Mouse (Mus musculus) limb, embryonic 13.5 days (tissue): Measurements from ENCODE around the gene Olfr763. TPM values are rescaled to one million over a fixed set of nuclear protein-coding genes. Genes with fewer than 3 reads are reported as not detected.
"Not testable (repeated sequence)": the region's sequence is repeated elsewhere in the genome, so short reads cannot be mapped to it uniquely, and the experiment has no call there.

Source experiments
- ATAC-seq: fragments of 200-750 bp; cut with Nextera tagmentation; 2 replicates; pipeline ENCODE4 v1.8.0; 2017; ENCODE audit warnings: low read depth, moderate number of reproducible peaks, moderate TSS enrichment; ENCODE audit not compliant: low FRiP score
- H3K27ac ChIP-seq: fragments of 300-500 bp; sonication (generic); 2 replicates; pipeline ENCODE4 v1.5.1; 2015; ENCODE audit warnings: inconsistent platforms, mild to moderate bottlenecking, moderate library complexity
- H3K27me3 ChIP-seq: fragments of 300-500 bp; sonication (generic); 2 replicates; pipeline ENCODE4 v1.6.1; 2015; ENCODE audit warnings: mild to moderate bottlenecking, inconsistent platforms
- H3K36me3 ChIP-seq: fragments of 300-500 bp; sonication (generic); 2 replicates; pipeline ENCODE4 v1.6.1; 2015; ENCODE audit warnings: inconsistent platforms, mild to moderate bottlenecking, moderate library complexity
- H3K4me1 ChIP-seq: fragments of 300-500 bp; sonication (generic); 2 replicates; pipeline ENCODE4 v1.6.1; 2015; ENCODE audit warnings: inconsistent platforms
- H3K4me2 ChIP-seq: fragments of 300-500 bp; sonication (generic); replicated peaks from 2 replicates; pipeline ENCODE4 v1.6.1; 2015; ENCODE audit warnings: inconsistent platforms, mild to moderate bottlenecking, moderate library complexity
- H3K4me3 ChIP-seq: fragments of 300-500 bp; sonication (generic); 2 replicates; pipeline ENCODE4 v1.5.1; 2015; ENCODE audit warnings: moderate library complexity, mild to moderate bottlenecking, inconsistent platforms
- H3K9ac ChIP-seq: fragments of 300-500 bp; sonication (generic); 2 replicates; pipeline ENCODE4 v1.6.1; 2015; ENCODE audit warnings: mild to moderate bottlenecking, inconsistent platforms
- H3K9me3 ChIP-seq: fragments of 300-500 bp; sonication (generic); 2 replicates; pipeline ENCODE4 v1.6.1; 2016; ENCODE audit warnings: inconsistent platforms
- WGBS: fragments of 180-500 bp; shearing (Covaris S2); methylation state at CpG from one replicate; pipeline ENCODE4 v1.1.7; 2015; 5-methylcytosine and 5-hydroxymethylcytosine counted together
- polyA plus RNA-seq: library from polyadenylated mRNA; unstranded; fragments of >200 nt; fragmentation: Nextera tagmentation; extraction: Ambion mirVana; gene quantifications from 2 replicates; pipeline ENCODE4 v1.2.1, GENCODE M21; 2015

Olfr763 gene
- not detected in 2 replicates for polyA plus RNA-seq

- H3K27ac ChIP-seq, result no peak within 1 kb of the TSS
- no peak within 1 kb of the TSS for H3K4me2 ChIP-seq
- H3K4me3 ChIP-seq, result no peak within 1 kb of the TSS
- no peaks in the 10 kb centered on the region for H3K36me3 ChIP-seq
- H3K27me3 ChIP-seq, result no peaks in the 10 kb centered on the region
- no peak for ATAC-seq
- H3K9me3 ChIP-seq, result peaks cover 8% of the 10 kb centered on the region; the same call in 1 of the 2 replicates
- 64% methylated on average over 2 of the region's 2 CpGs for WGBS
- H3K9ac ChIP-seq, result no peak within 1 kb of the TSS
- H3K4me1 ChIP-seq, result no peaks in the 10 kb centered on the region
Observed at GRCm38 (mm10) chr10:129010288-129010841, at the start of gene Olfr763. TSS of gene Olfr763 (plus strand) at chr10:129010791.

GRCm38 (mm10) chr10:128964961-128965360 lies 45.6 kb upstream of the Olfr763 start:
- no peaks in the 10 kb centered on the region; the same call in 1 of the 2 replicates for H3K4me1 ChIP-seq
- no peak overlapping the region for H3K4me2 ChIP-seq
- WGBS, result 65% methylated on average over 2 of the region's 2 CpGs
- no peaks in the 10 kb centered on the region for H3K36me3 ChIP-seq
- no peaks in the 10 kb centered on the region for H3K27me3 ChIP-seq
- H3K4me3 ChIP-seq, result no peak overlapping the region
- no peaks in the 10 kb centered on the region for H3K9me3 ChIP-seq
- H3K9ac ChIP-seq, result no peak overlapping the region
- H3K27ac ChIP-seq, result no peak overlapping the region
- no peak for ATAC-seq

GRCm38 (mm10) chr10:128965871-128966270 lies 44.7 kb upstream of the Olfr763 start:
- H3K36me3 ChIP-seq, result no peaks in the 10 kb centered on the region
- no peak for ATAC-seq
- no peak overlapping the region for H3K9ac ChIP-seq
- H3K4me2 ChIP-seq, result no peak overlapping the region
- H3K4me1 ChIP-seq, result no peaks in the 10 kb centered on the region; the same call in 1 of the 2 replicates
- H3K27me3 ChIP-seq, result no peaks in the 10 kb centered on the region
- H3K4me3 ChIP-seq, result no peak overlapping the region
- H3K27ac ChIP-seq, result no peak overlapping the region
- H3K9me3 ChIP-seq, result no peaks in the 10 kb centered on the region
- WGBS, result 87% methylated on average over 6 of the region's 6 CpGs

GRCm38 (mm10) chr10:128968341-128968749 lies 42.2 kb upstream of the Olfr763 start:
- no peaks in the 10 kb centered on the region for H3K27me3 ChIP-seq
- 9% methylated on average over 1 of the region's 1 CpGs for WGBS
- H3K4me1 ChIP-seq, result no peaks in the 10 kb centered on the region
- ATAC-seq, result no peak
- H3K4me2 ChIP-seq, result no peak overlapping the region
- H3K9me3 ChIP-seq, result no peaks in the 10 kb centered on the region
- H3K4me3 ChIP-seq, result no peak overlapping the region
- H3K27ac ChIP-seq, result no peak overlapping the region
- no peaks in the 10 kb centered on the region for H3K36me3 ChIP-seq
- H3K9ac ChIP-seq, result no peak overlapping the region

- ATAC-seq, result no peak
- WGBS, result 57% methylated on average over 1 of the region's 1 CpGs
Observed at GRCm38 (mm10) chr10:128970740-128971250, 39.8 kb upstream of the Olfr763 start.

GRCm38 (mm10) chr10:128972841-128973240 lies 37.8 kb upstream of the Olfr763 start:
- no peak overlapping the region for H3K9ac ChIP-seq
- H3K27ac ChIP-seq, result no peak overlapping the region
- H3K4me2 ChIP-seq, result no peak overlapping the region
- no peak for ATAC-seq
- WGBS, result 75% methylated on average over 4 of the region's 4 CpGs
- no peaks in the 10 kb centered on the region for H3K36me3 ChIP-seq
- H3K27me3 ChIP-seq, result no peaks in the 10 kb centered on the region
- peaks cover 4% of the 10 kb centered on the region for H3K4me1 ChIP-seq
- H3K4me3 ChIP-seq, result no peak overlapping the region
- H3K9me3 ChIP-seq, result no peaks in the 10 kb centered on the region

More at GRCm38 (mm10) chr10:128970740-128971250, 39.8 kb upstream of the Olfr763 start:
- H3K9me3 ChIP-seq, result no peaks in the 10 kb centered on the region
- H3K4me2 ChIP-seq, result no peak overlapping the region
- H3K4me1 ChIP-seq, result no peaks in the 10 kb centered on the region
- H3K4me3 ChIP-seq, result no peak overlapping the region
- H3K36me3 ChIP-seq, result no peaks in the 10 kb centered on the region
- H3K27me3 ChIP-seq, result no peaks in the 10 kb centered on the region
- no peak overlapping the region for H3K9ac ChIP-seq
- H3K27ac ChIP-seq, result no peak overlapping the region

- no peaks in the 10 kb centered on the region for H3K9me3 ChIP-seq
- no peak overlapping the region for H3K4me2 ChIP-seq
- no peaks in the 10 kb centered on the region for H3K27me3 ChIP-seq
- H3K36me3 ChIP-seq, result no peaks in the 10 kb centered on the region
- H3K9ac ChIP-seq, result no peak overlapping the region
- H3K27ac ChIP-seq, result no peak overlapping the region
- 62% methylated on average over 3 of the region's 3 CpGs for WGBS
- ATAC-seq, result no peak
- peaks cover 10% of the 10 kb centered on the region for H3K4me1 ChIP-seq
- no peak overlapping the region for H3K4me3 ChIP-seq
Observed at GRCm38 (mm10) chr10:128976395-128976794, 34.2 kb upstream of the Olfr763 start.

GRCm38 (mm10) chr10:128977522-128978114 lies 33.0 kb upstream of the Olfr763 start:
- no peaks in the 10 kb centered on the region for H3K27me3 ChIP-seq
- no peak overlapping the region for H3K9ac ChIP-seq
- no peaks in the 10 kb centered on the region for H3K36me3 ChIP-seq
- peaks cover 10% of the 10 kb centered on the region for H3K4me1 ChIP-seq
- peak; percentile 71 for ATAC-seq
- WGBS, result 18% methylated on average over 9 of the region's 9 CpGs
- H3K4me2 ChIP-seq, result peak overlapping the region; percentile 27; the same call in 1 of the 2 replicates
- H3K27ac ChIP-seq, result no peak overlapping the region
- no peaks in the 10 kb centered on the region for H3K9me3 ChIP-seq
- H3K4me3 ChIP-seq, result no peak overlapping the region

- no peaks in the 10 kb centered on the region for H3K36me3 ChIP-seq
- H3K4me1 ChIP-seq, result peaks cover 10% of the 10 kb centered on the region
- WGBS, result 70% methylated on average over 3 of the region's 3 CpGs
- H3K4me2 ChIP-seq, result no peak overlapping the region
- no peak overlapping the region for H3K4me3 ChIP-seq
- no peak overlapping the region for H3K27ac ChIP-seq
- no peak overlapping the region for H3K9ac ChIP-seq
- H3K27me3 ChIP-seq, result no peaks in the 10 kb centered on the region
- no peaks in the 10 kb centered on the region for H3K9me3 ChIP-seq
- no peak for ATAC-seq
Observed at GRCm38 (mm10) chr10:128980644-128981365, 29.8 kb upstream of the Olfr763 start.

- H3K9ac ChIP-seq, H3K4me3 ChIP-seq, H3K4me2 ChIP-seq, H3K27ac ChIP-seq, H3K9me3 ChIP-seq, H3K36me3 ChIP-seq, H3K27me3 ChIP-seq, ATAC-seq, H3K4me1 ChIP-seq: not testable (repeated sequence)
- 32% methylated on average over 1 of the region's 1 CpGs for WGBS
Observed at GRCm38 (mm10) chr10:128989131-128989530, 21.5 kb upstream of the Olfr763 start, which contains the start of gene Olfr9. TSS of gene Olfr9 (plus strand) at chr10:128989431.

- H3K27ac ChIP-seq, H3K4me2 ChIP-seq, H3K36me3 ChIP-seq, H3K27me3 ChIP-seq, H3K9ac ChIP-seq, H3K4me3 ChIP-seq, H3K9me3 ChIP-seq, H3K4me1 ChIP-seq, ATAC-seq: not testable (repeated sequence)
- WGBS, result 60% methylated on average over 7 of the region's 10 CpGs
Observed at GRCm38 (mm10) chr10:128990129-128990850, 20.3 kb upstream of the Olfr763 start.

- Histone ChIP-seq H3K4me3 (no peak overlapping the region), H3K4me1 (no peaks in the 10 kb centered on the region), H3K27me3 (no peaks in the 10 kb centered on the region), H3K9ac (no peak overlapping the region), H3K9me3 (no peaks in the 10 kb centered on the region), H3K4me2 (no peak overlapping the region), H3K27ac (no peak overlapping the region), H3K36me3 (no peaks in the 10 kb centered on the region)
- no peak for ATAC-seq
Observed at GRCm38 (mm10) chr10:128990994-128991393, 19.6 kb upstream of the Olfr763 start.
